Mouse (Mus musculus): ENCODE data around the gene Pebp1. TPM values are rescaled to one million over a fixed set of nuclear protein-coding genes. Genes with fewer than 3 reads are reported as not detected.

Gene Pebp1
- polyA plus RNA-seq, 1 experiment, result 275 TPM

GRCm38 (mm10) chr5:117274817-117275216, 12.6 kb downstream of the Pebp1 start:
- TF ChIP-seq CTCF (IDR thresholded peaks at IDR 0.05; ENCODE audit: borderline replicate concordance, insufficient read depth, low read length), result no peak
- no peak for TF ChIP-seq POLR2A (IDR thresholded peaks at IDR 0.05; ENCODE audit: low read depth, low read length)
- H3K4me3 ChIP-seq (ENCODE audit: insufficient read depth, low read length), result no peak overlapping the region
- H3K27ac ChIP-seq (ENCODE audit: insufficient read depth, low read length), result no peak overlapping the region
- H3K4me1 ChIP-seq (ENCODE audit: control insufficient read depth, insufficient read depth, low read length), result no peaks in the 10 kb centered on the region

GRCm38 (mm10) chr5:117271945-117272344, 15.5 kb downstream of the Pebp1 start:
- Histone ChIP-seq H3K27ac (ENCODE audit: insufficient read depth, low read length) (no peak overlapping the region), H3K4me3 (ENCODE audit: insufficient read depth, low read length) (no peak overlapping the region), H3K4me1 (ENCODE audit: control insufficient read depth, insufficient read depth, low read length) (no peaks in the 10 kb centered on the region)
- TF ChIP-seq POLR2A (IDR thresholded peaks at IDR 0.05; ENCODE audit: low read depth, low read length) (no peak), CTCF (IDR thresholded peaks at IDR 0.05; ENCODE audit: borderline replicate concordance, insufficient read depth, low read length) (no peak)

DNA sequence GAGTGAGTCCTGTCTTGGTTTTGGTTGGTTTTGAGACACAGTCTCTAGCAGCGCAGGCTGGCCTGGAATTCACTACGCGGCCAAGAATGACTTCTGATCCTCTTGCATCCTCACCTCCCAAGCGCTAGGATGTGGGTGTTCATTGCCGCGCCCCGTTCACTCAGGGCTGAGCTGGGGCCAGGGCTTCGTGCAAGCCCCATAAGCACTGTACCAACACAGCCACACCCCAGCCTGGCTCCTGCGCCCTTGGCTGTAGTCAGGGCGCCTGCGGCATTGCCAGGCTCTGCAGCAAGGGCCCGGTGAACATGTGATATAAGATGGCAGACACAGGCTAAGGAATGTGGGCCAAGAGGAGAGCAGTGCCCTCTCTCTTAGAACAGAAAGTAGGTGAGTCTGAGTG, 18.0 kb downstream of the Pebp1 start:
- Histone ChIP-seq H3K4me1 (ENCODE audit: control insufficient read depth, insufficient read depth, low read length) (no peaks in the 10 kb centered on the region), H3K4me3 (ENCODE audit: insufficient read depth, low read length) (no peak overlapping the region), H3K27ac (ENCODE audit: insufficient read depth, low read length) (no peak overlapping the region)
- TF ChIP-seq POLR2A (IDR thresholded peaks at IDR 0.05; ENCODE audit: low read depth, low read length) (no peak), CTCF (IDR thresholded peaks at IDR 0.05; ENCODE audit: borderline replicate concordance, insufficient read depth, low read length) (no peak)

DNA sequence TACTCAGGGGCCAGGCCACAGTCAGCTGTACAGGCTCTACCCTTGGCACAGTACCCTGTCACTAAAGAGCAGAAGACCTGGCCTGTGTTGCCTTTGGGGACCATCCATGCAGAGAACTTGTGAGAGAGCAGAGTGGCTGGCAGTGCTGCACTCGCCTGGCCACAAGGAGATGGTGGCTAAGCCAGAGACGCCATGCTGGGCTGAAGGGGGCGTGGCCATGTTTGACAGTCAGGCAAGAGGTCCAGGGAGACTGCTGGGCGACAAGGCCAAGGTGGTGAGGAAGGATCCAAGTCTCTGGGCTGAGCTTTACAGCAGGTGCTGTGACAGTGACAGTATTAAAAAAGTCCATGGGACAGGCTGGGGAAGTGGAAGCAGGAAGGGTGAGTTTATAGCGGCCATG, 18.7 kb downstream of the Pebp1 start:
- H3K27ac ChIP-seq (ENCODE audit: insufficient read depth, low read length), result no peak overlapping the region
- no peaks in the 10 kb centered on the region for H3K4me1 ChIP-seq (ENCODE audit: control insufficient read depth, insufficient read depth, low read length)
- H3K4me3 ChIP-seq (ENCODE audit: insufficient read depth, low read length), result no peak overlapping the region
- TF ChIP-seq POLR2A (IDR thresholded peaks at IDR 0.05; ENCODE audit: low read depth, low read length) (no peak), CTCF (IDR thresholded peaks at IDR 0.05; ENCODE audit: borderline replicate concordance, insufficient read depth, low read length) (no peak)

DNA sequence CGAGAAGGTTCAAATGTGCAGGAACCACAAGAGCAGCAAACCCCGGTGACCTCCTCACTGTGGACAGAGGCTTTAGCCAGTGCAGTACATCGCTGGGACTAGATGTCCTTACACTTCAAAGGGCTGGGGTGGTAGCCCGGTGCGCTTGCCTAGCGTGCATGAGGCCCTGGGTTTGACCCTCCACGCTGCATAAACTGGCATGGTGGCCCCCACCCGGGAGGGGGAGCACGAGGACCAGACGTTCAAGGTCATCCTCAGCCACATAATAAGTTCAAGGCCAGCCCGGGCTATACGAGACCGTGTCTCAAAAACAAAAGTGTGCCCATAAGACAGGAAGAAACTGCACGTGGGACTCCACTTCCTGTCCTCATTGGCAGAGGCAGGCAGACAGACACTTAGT, 19.5 kb downstream of the Pebp1 start:
- Histone ChIP-seq H3K4me1 (ENCODE audit: control insufficient read depth, insufficient read depth, low read length) (no peaks in the 10 kb centered on the region), H3K27ac (ENCODE audit: insufficient read depth, low read length) (no peak overlapping the region), H3K4me3 (ENCODE audit: insufficient read depth, low read length) (no peak overlapping the region)
- no peak for TF ChIP-seq POLR2A (IDR thresholded peaks at IDR 0.05; ENCODE audit: low read depth, low read length)
- TF ChIP-seq CTCF (IDR thresholded peaks at IDR 0.05; ENCODE audit: borderline replicate concordance, insufficient read depth, low read length), result no peak

DNA sequence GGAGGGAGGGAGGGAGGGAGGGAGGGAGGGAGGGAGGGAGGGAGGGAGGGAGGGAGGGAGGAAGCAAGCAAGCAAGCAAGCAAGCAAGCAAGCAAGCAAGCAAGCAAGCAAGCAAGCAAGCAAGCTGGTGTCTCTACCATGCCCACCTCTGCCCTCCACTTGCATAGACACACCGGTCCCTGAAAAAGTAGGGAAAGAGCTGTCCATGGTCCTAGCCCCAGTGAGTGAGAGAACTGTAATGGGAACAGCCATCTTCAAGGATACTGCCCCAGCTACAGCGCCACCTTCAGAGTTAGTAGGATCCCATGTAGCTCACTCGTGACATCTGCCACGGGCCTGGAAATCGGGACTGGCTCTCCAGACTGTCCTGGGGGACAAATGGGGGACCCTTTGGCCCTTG, 22.7 kb downstream of the Pebp1 start:
- H3K4me3 ChIP-seq (ENCODE audit: insufficient read depth, low read length), result no peak overlapping the region
- H3K27ac ChIP-seq (ENCODE audit: insufficient read depth, low read length), result no peak overlapping the region
- TF ChIP-seq CTCF (IDR thresholded peaks at IDR 0.05; ENCODE audit: borderline replicate concordance, insufficient read depth, low read length), result no peak
- TF ChIP-seq POLR2A (IDR thresholded peaks at IDR 0.05; ENCODE audit: low read depth, low read length), result no peak
- H3K4me1 ChIP-seq (ENCODE audit: control insufficient read depth, insufficient read depth, low read length), result no peaks in the 10 kb centered on the region

- no peak overlapping the region for H3K4me3 ChIP-seq (ENCODE audit: insufficient read depth, low read length)
- TF ChIP-seq CTCF (IDR thresholded peaks at IDR 0.05; ENCODE audit: borderline replicate concordance, insufficient read depth, low read length) (no peak), POLR2A (IDR thresholded peaks at IDR 0.05; ENCODE audit: low read depth, low read length) (no peak)
- no peaks in the 10 kb centered on the region for H3K4me1 ChIP-seq (ENCODE audit: control insufficient read depth, insufficient read depth, low read length)
- H3K27ac ChIP-seq (ENCODE audit: insufficient read depth, low read length), result no peak overlapping the region
Observed at GRCm38 (mm10) chr5:117263566-117263965, 23.9 kb downstream of the Pebp1 start.

- no peaks in the 10 kb centered on the region for H3K4me1 ChIP-seq (ENCODE audit: control insufficient read depth, insufficient read depth, low read length)
- H3K27ac ChIP-seq (ENCODE audit: insufficient read depth, low read length), result no peak overlapping the region
- TF ChIP-seq POLR2A (IDR thresholded peaks at IDR 0.05; ENCODE audit: low read depth, low read length) (no peak), CTCF (IDR thresholded peaks at IDR 0.05; ENCODE audit: borderline replicate concordance, insufficient read depth, low read length) (no peak)
- H3K4me3 ChIP-seq (ENCODE audit: insufficient read depth, low read length), result no peak overlapping the region
Observed at GRCm38 (mm10) chr5:117258276-117258675, 29.1 kb downstream of the Pebp1 start.

DNA sequence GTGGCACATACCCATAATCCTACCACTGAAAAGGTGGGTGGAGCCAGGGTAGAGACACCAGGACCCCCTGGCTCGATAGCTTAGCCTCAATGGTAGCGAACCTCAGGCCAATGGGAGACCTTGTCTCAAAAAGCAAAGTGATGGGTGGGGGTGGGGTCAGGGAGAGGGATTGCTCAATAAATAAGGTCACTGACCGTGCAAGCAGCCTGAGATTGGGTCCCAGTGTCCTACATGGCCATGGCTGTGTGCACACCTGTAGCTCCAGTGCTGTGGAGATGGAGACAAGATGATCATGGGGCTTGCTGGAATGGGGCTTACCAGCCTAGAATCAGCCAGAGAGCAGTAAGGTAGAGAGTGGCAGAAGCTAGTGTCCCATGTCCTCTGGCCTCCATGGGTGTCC, 35.7 kb downstream of the Pebp1 start:
- no peak for TF ChIP-seq POLR2A (IDR thresholded peaks at IDR 0.05; ENCODE audit: low read depth, low read length)
- TF ChIP-seq CTCF (IDR thresholded peaks at IDR 0.05; ENCODE audit: borderline replicate concordance, insufficient read depth, low read length), result no peak
- Histone ChIP-seq H3K4me1 (ENCODE audit: control insufficient read depth, insufficient read depth, low read length) (peaks cover 6% of the 10 kb centered on the region; the same call in 1 of the 2 replicates), H3K27ac (ENCODE audit: insufficient read depth, low read length) (no peak overlapping the region), H3K4me3 (ENCODE audit: insufficient read depth, low read length) (no peak overlapping the region)

DNA sequence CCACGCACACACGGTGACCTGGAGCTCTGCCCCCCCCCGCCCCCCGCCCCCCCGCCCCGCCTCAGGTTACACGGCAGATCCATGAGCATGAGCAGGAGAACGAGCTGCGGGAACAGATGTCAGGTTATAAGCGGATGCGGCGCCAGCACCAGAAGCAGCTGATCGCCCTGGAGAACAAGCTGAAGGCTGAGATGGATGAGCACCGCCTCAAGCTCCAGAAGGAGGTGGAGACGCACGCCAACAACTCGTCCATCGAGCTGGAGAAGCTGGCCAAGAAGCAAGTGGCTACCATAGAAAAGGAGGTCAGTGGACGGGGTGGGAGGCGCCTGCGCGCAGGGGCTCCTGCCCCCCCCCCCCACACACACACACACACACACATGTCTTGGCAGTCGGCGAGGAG, 36.6 kb downstream of the Pebp1 start:
- no peak for TF ChIP-seq CTCF (IDR thresholded peaks at IDR 0.05; ENCODE audit: borderline replicate concordance, insufficient read depth, low read length)
- no peak for TF ChIP-seq POLR2A (IDR thresholded peaks at IDR 0.05; ENCODE audit: low read depth, low read length)
- H3K27ac ChIP-seq (ENCODE audit: insufficient read depth, low read length), result no peak overlapping the region
- H3K4me1 ChIP-seq (ENCODE audit: control insufficient read depth, insufficient read depth, low read length), result peaks cover 6% of the 10 kb centered on the region; the same call in 1 of the 2 replicates
- H3K4me3 ChIP-seq (ENCODE audit: insufficient read depth, low read length), result no peak overlapping the region

GRCm38 (mm10) chr5:117248351-117248750, 39.1 kb downstream of the Pebp1 start:
- no peak for TF ChIP-seq POLR2A (IDR thresholded peaks at IDR 0.05; ENCODE audit: low read depth, low read length)
- TF ChIP-seq CTCF (IDR thresholded peaks at IDR 0.05; ENCODE audit: borderline replicate concordance, insufficient read depth, low read length), result no peak
- H3K4me3 ChIP-seq (ENCODE audit: insufficient read depth, low read length), result no peak overlapping the region

More at GRCm38 (mm10) chr5:117248351-117248750, 39.1 kb downstream of the Pebp1 start:
- Histone ChIP-seq H3K27ac (ENCODE audit: insufficient read depth, low read length) (peak overlapping the region; percentile 35; the same call in 1 of the 2 replicates), H3K4me1 (ENCODE audit: control insufficient read depth, insufficient read depth, low read length) (peaks cover 6% of the 10 kb centered on the region; the same call in 1 of the 2 replicates)
